Mouse (Mus musculus) heart, postnatal 10 days (tissue): ENCODE measurements around the gene Prkaa2. TPM values are rescaled to one million over a fixed set of nuclear protein-coding genes. Genes with fewer than 3 reads are reported as not detected.

Experiments used
- total RNA-seq, 2 experiments: library from RNA; stranded (reverse); gene quantifications; 2 replicates each; pipeline ENCODE4 v1.2.3; 2021

Prkaa2 gene
- total RNA-seq, 2 experiments from 2014 or later = 71.3 to 81.0 TPM

Other genes with a start within 250 kb of the Prkaa2 start
- gene C8a, start 233.5 kb downstream of the Prkaa2 start, total RNA-seq = not detected
- under 1 TPM in 1 of 2 experiments, not detected in 1; 0.10 TPM for gene Fyb2, start 196.4 kb downstream of the Prkaa2 start, total RNA-seq
- gene Plpp3, start 47.5 kb upstream of the Prkaa2 start, total RNA-seq = 10 to 100 TPM; 73.2 to 73.9 TPM